Mouse (Mus musculus) megakaryocyte, embryonic 14.5 days (primary cell): ENCODE measurements around the gene Vps13d. TPM values are rescaled to one million over a fixed set of nuclear protein-coding genes. Genes with fewer than 3 reads are reported as not detected.

ENCODE experiments used
- H3K27me3 ChIP-seq: replicated peaks from 2 replicates; pipeline ENCODE3; 2012; ENCODE audit warnings: inconsistent platforms
- H3K36me3 ChIP-seq: replicated peaks from 2 replicates; pipeline ENCODE3; 2012; ENCODE audit warnings: low read length, inconsistent platforms, mixed read lengths
- H3K4me1 ChIP-seq: 2 replicates; pipeline ENCODE4 v1.6.1; 2012; ENCODE audit warnings: inconsistent platforms
- H3K4me3 ChIP-seq: replicated peaks from 2 replicates; pipeline ENCODE3; 2012; ENCODE audit warnings: moderate library complexity, mild to moderate bottlenecking, inconsistent platforms
- H3K9me3 ChIP-seq: 2 replicates; pipeline ENCODE4 v1.6.1; 2012; ENCODE audit warnings: inconsistent platforms
- FLI1 ChIP-seq: IDR thresholded peaks from 2 replicates; pipeline ENCODE4 v1.6.1; 2012; ENCODE audit warnings: low read length, inconsistent platforms, mixed read lengths
- GATA1 ChIP-seq: IDR thresholded peaks from 3 replicates; pipeline ENCODE4 v1.6.1; 2012; ENCODE audit warnings: mixed read lengths, low read length, inconsistent platforms, borderline replicate concordance
- polyA plus RNA-seq: library from polyadenylated mRNA; stranded (reverse); fragments of >175 nt; gene quantifications from 2 replicates; pipeline ENCODE4 v1.2.3, GENCODE M21; 2012; ENCODE audit warnings: low replicate concordance; ENCODE audit not compliant: insufficient read depth

Gene Vps13d
- polyA plus RNA-seq, 1 experiment = 20.6 TPM

- Histone ChIP-seq H3K9me3 (no peaks in the 10 kb centered on the region), H3K36me3 (peaks cover 99% of the 10 kb centered on the region), H3K4me1 (peaks cover 19% of the 10 kb centered on the region), H3K4me3 (no peak overlapping the region), H3K27me3 (no peaks in the 10 kb centered on the region)
- TF ChIP-seq FLI1 = no peak
- TF ChIP-seq GATA1 = no peak
Observed at GRCm38 (mm10) chr4:145101823-145102718, 92.7 kb downstream of the Vps13d start.

GRCm38 (mm10) chr4:145099853-145100252 lies 95.0 kb downstream of the Vps13d start:
- peaks cover 99% of the 10 kb centered on the region for H3K36me3 ChIP-seq
- H3K27me3 ChIP-seq = no peaks in the 10 kb centered on the region
- TF ChIP-seq FLI1 = no peak
- TF ChIP-seq GATA1 = no peak
- H3K4me3 ChIP-seq = no peak overlapping the region
- peaks cover 31% of the 10 kb centered on the region for H3K4me1 ChIP-seq
- no peaks in the 10 kb centered on the region for H3K9me3 ChIP-seq

GRCm38 (mm10) chr4:145099344-145099743 lies 95.5 kb downstream of the Vps13d start:
- H3K27me3 ChIP-seq = no peaks in the 10 kb centered on the region
- TF ChIP-seq FLI1 = no peak
- no peak for TF ChIP-seq GATA1
- no peaks in the 10 kb centered on the region for H3K9me3 ChIP-seq
- peaks cover 99% of the 10 kb centered on the region for H3K36me3 ChIP-seq
- no peak overlapping the region for H3K4me3 ChIP-seq
- H3K4me1 ChIP-seq = peaks cover 35% of the 10 kb centered on the region

- Histone ChIP-seq H3K4me1 (peaks cover 35% of the 10 kb centered on the region), H3K36me3 (peaks cover 99% of the 10 kb centered on the region), H3K9me3 (no peaks in the 10 kb centered on the region), H3K27me3 (no peaks in the 10 kb centered on the region), H3K4me3 (no peak overlapping the region)
- TF ChIP-seq GATA1 (no peak), FLI1 (no peak)
Observed at GRCm38 (mm10) chr4:145097974-145098373, 96.8 kb downstream of the Vps13d start.

GRCm38 (mm10) chr4:145096481-145097039 lies 98.2 kb downstream of the Vps13d start:
- peaks cover 99% of the 10 kb centered on the region for H3K36me3 ChIP-seq

GRCm38 (mm10) chr4:145086509-145086908 lies 108.3 kb downstream of the Vps13d start:
- Histone ChIP-seq H3K4me3 (no peak overlapping the region), H3K4me1 (peaks cover 29% of the 10 kb centered on the region), H3K36me3 (peaks cover 96% of the 10 kb centered on the region), H3K9me3 (no peaks in the 10 kb centered on the region), H3K27me3 (no peaks in the 10 kb centered on the region)
- TF ChIP-seq FLI1 (no peak), GATA1 (no peak)

More at GRCm38 (mm10) chr4:145096481-145097039, 98.2 kb downstream of the Vps13d start:
- H3K9me3 ChIP-seq = no peaks in the 10 kb centered on the region
- peaks cover 35% of the 10 kb centered on the region for H3K4me1 ChIP-seq
- no peaks in the 10 kb centered on the region for H3K27me3 ChIP-seq
- TF ChIP-seq FLI1 = no peak
- TF ChIP-seq GATA1 = no peak
- H3K4me3 ChIP-seq = no peak overlapping the region

GRCm38 (mm10) chr4:145079324-145079723 lies 115.5 kb downstream of the Vps13d start:
- no peak for TF ChIP-seq FLI1
- Histone ChIP-seq H3K4me1 (peaks cover 65% of the 10 kb centered on the region), H3K36me3 (peaks cover 98% of the 10 kb centered on the region), H3K4me3 (no peak overlapping the region), H3K9me3 (no peaks in the 10 kb centered on the region; the same call in 1 of the 2 replicates), H3K27me3 (no peaks in the 10 kb centered on the region)

- H3K36me3 ChIP-seq = peaks cover 97% of the 10 kb centered on the region
- no peaks in the 10 kb centered on the region; the same call in 1 of the 2 replicates for H3K9me3 ChIP-seq
- H3K27me3 ChIP-seq = no peaks in the 10 kb centered on the region
- no peak overlapping the region for H3K4me3 ChIP-seq
- TF ChIP-seq FLI1 = no peak
- TF ChIP-seq GATA1 = no peak
- peaks cover 78% of the 10 kb centered on the region for H3K4me1 ChIP-seq
Observed at GRCm38 (mm10) chr4:145074276-145074675, 120.5 kb downstream of the Vps13d start.

- no peak for TF ChIP-seq GATA1
- no peak for TF ChIP-seq FLI1
- no peak overlapping the region for H3K4me3 ChIP-seq
- H3K36me3 ChIP-seq = peaks cover 97% of the 10 kb centered on the region
- no peaks in the 10 kb centered on the region for H3K27me3 ChIP-seq
- no peaks in the 10 kb centered on the region for H3K9me3 ChIP-seq
- peaks cover 72% of the 10 kb centered on the region for H3K4me1 ChIP-seq
Observed at GRCm38 (mm10) chr4:145073728-145074127, 121.1 kb downstream of the Vps13d start.

GRCm38 (mm10) chr4:145071942-145072341 lies 122.9 kb downstream of the Vps13d start:
- Histone ChIP-seq H3K27me3 (no peaks in the 10 kb centered on the region), H3K4me1 (peaks cover 58% of the 10 kb centered on the region), H3K9me3 (no peaks in the 10 kb centered on the region), H3K36me3 (peaks cover 97% of the 10 kb centered on the region), H3K4me3 (no peak overlapping the region)
- TF ChIP-seq FLI1 (no peak), GATA1 (no peak)
